Mouse (Mus musculus): ENCODE results near the gene Optn.

- TF ChIP-seq CTCF (IDR thresholded peaks at IDR 0.05; ENCODE audit: low read depth, low read length): no peak
- no peak for TF ChIP-seq POLR2A (IDR thresholded peaks at IDR 0.05; ENCODE audit: insufficient read depth, low read length)
- TF ChIP-seq EP300 (IDR thresholded peaks at IDR 0.05; ENCODE audit: insufficient read depth, low read depth, low read length): no peak
Observed at GRCm38 (mm10) chr2:5036411-5037076, 27.3 kb downstream of the Optn start.

All from ES-Bruce4 (cell line).